Comparison of ENCODE assay signal across 8 mouse cellular contexts in the genomic region with DNA sequence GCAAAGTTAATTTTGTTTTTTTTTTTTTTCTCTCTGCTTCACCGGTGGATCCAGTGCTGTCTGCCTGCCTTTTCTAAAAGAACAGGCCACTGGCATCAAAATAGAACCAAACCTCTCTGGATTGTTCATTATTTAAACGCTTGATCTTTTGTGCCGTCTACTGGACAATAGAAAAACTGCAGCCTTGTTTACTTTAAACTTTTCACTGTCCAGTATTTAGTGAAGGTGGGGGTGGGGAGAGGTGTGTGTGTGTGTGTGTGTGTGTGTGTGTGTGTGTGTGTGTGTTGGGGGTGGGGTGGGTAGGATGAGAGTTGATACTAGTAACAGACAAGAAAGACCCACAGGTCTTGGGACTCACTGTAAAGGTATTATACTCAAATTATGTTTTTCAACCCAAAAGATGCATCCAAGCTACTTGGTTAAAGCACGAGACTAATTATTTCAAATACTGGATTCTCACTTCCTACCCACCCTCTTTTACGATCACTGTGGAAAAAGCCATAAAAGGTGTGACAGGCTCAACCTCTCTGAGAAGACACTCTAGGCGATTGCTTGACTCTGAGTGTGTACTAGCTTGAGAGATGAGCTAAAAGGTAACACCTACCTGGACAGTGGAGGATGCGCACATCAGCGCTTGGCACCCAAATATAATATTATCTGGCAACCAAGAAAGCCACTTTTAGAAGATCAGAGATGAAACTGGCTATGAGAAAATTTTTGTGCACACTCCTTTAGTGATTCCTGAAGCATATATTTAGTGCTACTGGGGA. TPM values are rescaled to one million over a fixed set of nuclear protein-coding genes. Genes with fewer than 3 reads are reported as not detected.
A peak's percentile ranks its signal among the peaks of the same experiment; 100 is the strongest.
DNase-seq lines count a peak whose midpoint lies in the region; ATAC-seq lines count a peak whose summit lies in the region.

No protein-coding gene starts in this region.

- ATAC-seq in megakaryocyte-erythroid progenitor cell, adult 5-6 weeks (replicated peaks; ENCODE audit: low FRiP score, low TSS enrichment, poor library complexity, severe bottlenecking), result no peak

- peak; percentile 70 for DNase-seq in cerebellum, adult 8-10 months
- DNase-seq in cerebellum, adult 11 months, result no peak
- peak; percentile 35 to 50 for DNase-seq in left cerebral cortex, postnatal 14 days (ENCODE audit: low spot score in 2 of 2)
- DNase-seq in left cerebral cortex, postnatal 36 days (ENCODE audit: low spot score in 2 of 2), result no peak
- peak; percentile 91 for DNase-seq in cerebellum, adult 9-10 months
- DNase-seq in lung, postnatal 14 days, result peak; percentile 43
- no peak for DNase-seq in thymus, postnatal 4 days

- intact Hi-C loops in left cerebral cortex, postnatal 14 days (cut with DNase I), result loop anchor here (5.0 to 10.0 kb wide), 3 partner anchors 272 to 1570 kb away; no protein-coding TSS in a partner anchor
- intact Hi-C loops in left cerebral cortex, postnatal 36 days (cut with DNase I), result loop anchor here (5.0 to 10.0 kb wide), 6 partner anchors 650 to 1740 kb away; no protein-coding TSS in a partner anchor

RNA-seq across cellular contexts. Expression of gene Meis1, which starts 5.9 kb away (rescaled TPM):
- 1 to 10 TPM; 3.6 to 4.5 TPM for total RNA-seq in left cerebral cortex, postnatal 14 days (2021)
- total RNA-seq in left cerebral cortex, postnatal 36 days (2021), result 1 to 10 TPM; 4.6 to 7.0 TPM
- total RNA-seq in megakaryocyte-erythroid progenitor cell, adult 5-6 weeks (2014; fragmentation: Nextera tagmentation), result 14.5 and 20.7 TPM in 2 replicates
- total RNA-seq in megakaryocyte-erythroid progenitor cell, adult 5-6 weeks (2017), result 19.9 and 45.5 TPM in 2 replicates

Comparison
In these comparisons a context has a peak if more than half of its experiments do, and no peak if none do; other contexts are left out.
1. DNase-seq: peak in cerebellum, adult 8-10 months (single experiment), left cerebral cortex, postnatal 14 days (2 of 2), cerebellum, adult 9-10 months (single experiment) and lung, postnatal 14 days (single experiment); none in cerebellum, adult 11 months (single experiment), left cerebral cortex, postnatal 36 days (0 of 2) and thymus, postnatal 4 days (single experiment).